In the genomic region with DNA sequence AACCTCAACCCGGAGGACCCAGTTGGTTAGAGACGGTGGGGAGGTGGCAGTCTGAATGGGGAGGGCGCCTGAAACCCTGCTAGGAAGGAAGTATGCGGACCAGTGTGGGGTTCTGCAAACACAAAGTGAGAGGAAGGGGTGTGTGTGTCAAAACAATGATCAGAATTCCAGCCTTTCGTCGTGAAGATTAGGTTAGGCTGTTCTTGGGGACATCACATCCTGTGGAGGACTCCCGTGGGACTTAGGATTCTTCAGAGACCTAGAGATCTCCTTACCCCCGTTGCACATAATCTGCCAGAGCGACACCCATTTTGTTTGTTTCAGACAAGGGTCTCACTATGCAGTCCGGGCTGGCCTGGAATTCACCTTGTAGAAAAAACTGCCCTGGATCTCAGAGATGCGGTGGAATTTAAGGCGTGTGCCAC, we compare ENCODE assay signal across 8 mouse cellular contexts. TPM values are rescaled to one million over a fixed set of nuclear protein-coding genes. Genes with fewer than 3 reads are reported as not detected.
A peak's percentile ranks its signal among the peaks of the same experiment; 100 is the strongest.
DNase-seq lines count a peak whose midpoint lies in the region; ATAC-seq and TF ChIP-seq lines count a peak whose summit lies in the region.

No protein-coding gene starts in this region.

- no peaks in the 10 kb centered on the region for H3K27me3 ChIP-seq in forebrain, embryonic 12.5 days
- no peaks in the 10 kb centered on the region for H3K27me3 ChIP-seq in hindbrain, postnatal 0 days (ENCODE audit: insufficient read depth, low read length)

- no peaks in the 10 kb centered on the region for H3K9me3 ChIP-seq in forebrain, embryonic 12.5 days
- H3K9me3 ChIP-seq in hindbrain, postnatal 0 days (ENCODE audit: low read length), result no peaks in the 10 kb centered on the region

- H3K4me1 ChIP-seq in forebrain, embryonic 12.5 days, result peaks cover 38% of the 10 kb centered on the region
- H3K4me1 ChIP-seq in hindbrain, postnatal 0 days (ENCODE audit: insufficient read depth, low read length), result peaks cover 4% of the 10 kb centered on the region

- 11% methylated on average over 12 of the region's 12 CpGs for WGBS in forebrain, embryonic 12.5 days
- 6% methylated on average over 12 of the region's 12 CpGs for WGBS in hindbrain, postnatal 0 days

- ATAC-seq in forebrain, embryonic 12.5 days (ENCODE audit: low FRiP score), result no peak
- peak; percentile 34; the same call in 1 of the 2 replicates for ATAC-seq in hindbrain, postnatal 0 days
- no peak for ATAC-seq in megakaryocyte-erythroid progenitor cell, adult 5-6 weeks (replicated peaks; ENCODE audit: low FRiP score, low TSS enrichment, poor library complexity, severe bottlenecking)

- peak overlapping the region; percentile 81 for H3K9ac ChIP-seq in forebrain, embryonic 12.5 days
- H3K9ac ChIP-seq in hindbrain, postnatal 0 days (replicated peaks; ENCODE audit: low read length), result peak overlapping the region; percentile 67

- peak overlapping the region; percentile 93 for H3K27ac ChIP-seq in forebrain, embryonic 12.5 days
- H3K27ac ChIP-seq in hindbrain, postnatal 0 days, result peak overlapping the region; percentile 80

- peak overlapping the region; percentile 85 for H3K4me2 ChIP-seq in forebrain, embryonic 12.5 days
- peak overlapping the region; percentile 91 for H3K4me2 ChIP-seq in hindbrain, postnatal 0 days (ENCODE audit: low read depth, low read length)

- peaks cover 29% of the 10 kb centered on the region for H3K36me3 ChIP-seq in forebrain, embryonic 12.5 days (replicated peaks)
- no peaks in the 10 kb centered on the region for H3K36me3 ChIP-seq in hindbrain, postnatal 0 days (ENCODE audit: insufficient read depth, low read length)

- H3K4me3 ChIP-seq in forebrain, embryonic 12.5 days (replicated peaks), result peak overlapping the region; percentile 80
- H3K4me3 ChIP-seq in hindbrain, postnatal 0 days (ENCODE audit: low read length), result peak overlapping the region; percentile 50

- peak; percentile 16 for DNase-seq in ovary, postnatal 36 days (ENCODE audit: low spot score)
- DNase-seq in ovary, adult 18-20 months (ENCODE audit: low spot score), result no peak
- DNase-seq in hindbrain, postnatal 0 days (ENCODE audit: low spot score), result peak; percentile 60
- peak; percentile 32 for DNase-seq in lung, postnatal 14 days
- DNase-seq in spleen, postnatal 36 days (ENCODE audit: low spot score in 2 of 2), result peak; percentile 29 to 30
- no peak for DNase-seq in MN1 (ENCODE audit: low spot score)

- no peak for TF ChIP-seq CTCF in hindbrain, postnatal 0 days (IDR thresholded peaks at IDR 0.05; ENCODE audit: low read depth)

RNA-seq across cellular contexts. Expression of a gene that starts 0.7 kb away (rescaled TPM):
- polyA plus RNA-seq in forebrain, embryonic 12.5 days (2016; fragmentation: Nextera tagmentation; extraction: Ambion mirVana), result 299 and 306 TPM in 2 replicates
- 38.2 and 40.7 TPM in 2 replicates for total RNA-seq in hindbrain, postnatal 0 days (2014; rRNA removed)
- 36.3 and 41.6 TPM in 2 replicates for polyA plus RNA-seq in hindbrain, postnatal 0 days (2015; fragmentation: Nextera tagmentation; extraction: Ambion mirVana)
- 88.4 and 106 TPM in 2 replicates for total RNA-seq in megakaryocyte-erythroid progenitor cell, adult 5-6 weeks (2014; fragmentation: Nextera tagmentation)
- total RNA-seq in megakaryocyte-erythroid progenitor cell, adult 5-6 weeks (2017), result 63.2 and 101 TPM in 2 replicates

RNA-seq across cellular contexts. Expression of a gene that starts 9.9 kb away (rescaled TPM):
- polyA plus RNA-seq in forebrain, embryonic 12.5 days (2016; fragmentation: Nextera tagmentation; extraction: Ambion mirVana), result 27.7 and 30.1 TPM in 2 replicates
- total RNA-seq in hindbrain, postnatal 0 days (2014; rRNA removed), result 31.1 and 35.9 TPM in 2 replicates
- polyA plus RNA-seq in hindbrain, postnatal 0 days (2015; fragmentation: Nextera tagmentation; extraction: Ambion mirVana), result 32.9 and 34.2 TPM in 2 replicates
- total RNA-seq in megakaryocyte-erythroid progenitor cell, adult 5-6 weeks (2014; fragmentation: Nextera tagmentation), result 118 and 128 TPM in 2 replicates
- 62.4 and 72.5 TPM in 2 replicates for total RNA-seq in megakaryocyte-erythroid progenitor cell, adult 5-6 weeks (2017)

RNA-seq across cellular contexts. Expression of a gene that starts 19.5 kb away (rescaled TPM):
- polyA plus RNA-seq in forebrain, embryonic 12.5 days (2016; fragmentation: Nextera tagmentation; extraction: Ambion mirVana), result 0.37 and 0.95 TPM in 2 replicates
- total RNA-seq in hindbrain, postnatal 0 days (2014; rRNA removed), result not detected in 2 replicates
- polyA plus RNA-seq in hindbrain, postnatal 0 days (2015; fragmentation: Nextera tagmentation; extraction: Ambion mirVana), result 0.18 TPM in 1 of 2 replicates, not detected in the other
- total RNA-seq in megakaryocyte-erythroid progenitor cell, adult 5-6 weeks (2014; fragmentation: Nextera tagmentation), result 2.3 and 5.7 TPM in 2 replicates
- total RNA-seq in megakaryocyte-erythroid progenitor cell, adult 5-6 weeks (2017), result 0.47 and 1.7 TPM in 2 replicates

RNA-seq across cellular contexts. Expression of a gene that starts 28.7 kb away (rescaled TPM):
- polyA plus RNA-seq in forebrain, embryonic 12.5 days (2016; fragmentation: Nextera tagmentation; extraction: Ambion mirVana), result 144 and 154 TPM in 2 replicates
- 33.5 and 48.8 TPM in 2 replicates for total RNA-seq in hindbrain, postnatal 0 days (2014; rRNA removed)
- 100 and 102 TPM in 2 replicates for polyA plus RNA-seq in hindbrain, postnatal 0 days (2015; fragmentation: Nextera tagmentation; extraction: Ambion mirVana)
- 91.0 and 111 TPM in 2 replicates for total RNA-seq in megakaryocyte-erythroid progenitor cell, adult 5-6 weeks (2014; fragmentation: Nextera tagmentation)
- total RNA-seq in megakaryocyte-erythroid progenitor cell, adult 5-6 weeks (2017), result 70.2 and 96.7 TPM in 2 replicates

RNA-seq across cellular contexts. Expression of a gene that starts 28.8 kb away (rescaled TPM):
- polyA plus RNA-seq in forebrain, embryonic 12.5 days (2016; fragmentation: Nextera tagmentation; extraction: Ambion mirVana), result 15.4 and 15.9 TPM in 2 replicates
- 22.4 and 23.1 TPM in 2 replicates for total RNA-seq in hindbrain, postnatal 0 days (2014; rRNA removed)
- polyA plus RNA-seq in hindbrain, postnatal 0 days (2015; fragmentation: Nextera tagmentation; extraction: Ambion mirVana), result 4.2 and 5.2 TPM in 2 replicates
- total RNA-seq in megakaryocyte-erythroid progenitor cell, adult 5-6 weeks (2014; fragmentation: Nextera tagmentation), result 26.4 and 29.1 TPM in 2 replicates
- 4.3 and 17.6 TPM in 2 replicates for total RNA-seq in megakaryocyte-erythroid progenitor cell, adult 5-6 weeks (2017)

Comparison
In these comparisons a context has a peak if more than half of its experiments do, and no peak if none do; other contexts are left out.
1. DNase-seq: peak in ovary, postnatal 36 days (single experiment), hindbrain, postnatal 0 days (single experiment), lung, postnatal 14 days (single experiment) and spleen, postnatal 36 days (2 of 2); none in ovary, adult 18-20 months (single experiment) and MN1 (single experiment).